Mouse (Mus musculus) layer of hippocampus, postnatal 36 days (tissue): ENCODE measurements around the gene Nox4. TPM values are rescaled to one million over a fixed set of nuclear protein-coding genes. Genes with fewer than 3 reads are reported as not detected.
"Not testable (repeated sequence)": the region's sequence is repeated elsewhere in the genome, so short reads cannot be mapped to it uniquely, and the experiment has no call there.

ENCODE experiments used
- DNase-seq, 2 experiments: peaks; one replicate each; pipeline ENCODE4 v3.0.0; 2022
- total RNA-seq, 2 experiments: library from RNA; stranded (reverse); gene quantifications; 2 replicates each; pipeline ENCODE4 v1.2.3; 2021

Gene Nox4
- total RNA-seq, 2 experiments from 2014 or later = 0.10 TPM; not detected in 1

GRCm38 (mm10) chr7:87374322-87374721, 128.4 kb downstream of the Nox4 start:
- DNase-seq = no peak

- no peak for DNase-seq
Observed at GRCm38 (mm10) chr7:87374935-87375334, 129.0 kb downstream of the Nox4 start.

- DNase-seq = no peak
Observed at GRCm38 (mm10) chr7:87397023-87397422, 151.1 kb downstream of the Nox4 start.

GRCm38 (mm10) chr7:87411373-87411772, 165.5 kb downstream of the Nox4 start:
- DNase-seq = not testable (repeated sequence)

- DNase-seq = no peak
Observed at GRCm38 (mm10) chr7:87413271-87413670, 167.4 kb downstream of the Nox4 start.

Other genes with a start within 250 kb of the Nox4 start
- under 1 TPM in 1 of 2 experiments, not detected in 1; 0.05 TPM for gene Vmn2r79, start 250.0 kb upstream of the Nox4 start, total RNA-seq
- not detected for gene Tyr, start 247.4 kb downstream of the Nox4 start, total RNA-seq